Mouse (Mus musculus): ENCODE measurements around the gene Tmem11.

Gene Tmem11

GRCm38 (mm10) chr11:60878675-60879294 is at the start of gene Tmem11:
Gene Tmem11, minus strand, starts transcription at chr11:60879272.
- DNase-seq (ENCODE audit: low spot score in 2 of 2), result peak; percentile 89 to 92

GRCm38 (mm10) chr11:60927264-60927663 is 48.2 kb upstream of the Tmem11 start:
- peak; percentile 87 to 90 for DNase-seq (ENCODE audit: low spot score in 2 of 2)

DNA sequence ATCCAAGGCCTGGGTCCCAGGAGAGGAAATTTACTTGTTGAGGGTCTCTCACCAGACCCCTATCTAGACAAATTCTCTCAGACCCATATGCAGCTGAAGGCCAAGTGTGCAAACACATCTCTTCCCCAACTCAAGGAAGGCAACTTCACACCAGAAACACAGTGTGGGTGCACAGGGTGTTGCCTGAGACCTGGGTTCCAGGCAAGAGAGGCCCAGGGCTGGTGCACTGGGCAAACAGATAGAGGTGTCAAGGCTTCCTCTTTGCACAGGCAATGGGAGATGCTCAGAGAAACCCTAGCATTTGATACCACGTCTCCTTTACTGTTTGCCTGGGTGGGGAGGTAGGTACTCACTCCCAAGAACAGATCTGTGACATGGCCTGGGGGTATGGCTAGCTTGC is 45.9 kb upstream of the Tmem11 start:
- DNase-seq (ENCODE audit: low spot score in 2 of 2), result no peak

DNA sequence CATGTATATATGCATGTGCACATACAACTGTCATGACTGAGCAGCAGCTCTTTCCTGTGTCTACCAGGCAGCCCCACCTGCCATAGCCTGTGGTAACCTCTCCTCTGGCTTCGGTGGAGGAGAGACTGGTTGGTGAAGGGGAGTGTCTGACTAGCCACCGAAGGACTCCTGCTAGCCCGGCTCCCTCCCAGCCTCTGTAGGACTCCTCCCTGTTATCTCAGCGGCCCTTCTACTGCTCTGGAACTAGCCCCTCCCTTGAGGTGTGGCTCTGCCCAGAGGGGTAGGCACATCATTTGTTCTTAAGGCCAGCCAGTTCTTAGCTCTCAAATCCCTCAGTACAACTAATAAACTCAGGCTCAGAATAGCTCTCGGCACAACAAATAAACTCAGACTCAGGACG is 45.4 kb upstream of the Tmem11 start:
- no peak for DNase-seq (ENCODE audit: low spot score in 2 of 2)

- no peak for DNase-seq (ENCODE audit: low spot score in 2 of 2)
Observed at GRCm38 (mm10) chr11:60922964-60923363, 43.9 kb upstream of the Tmem11 start.

DNA sequence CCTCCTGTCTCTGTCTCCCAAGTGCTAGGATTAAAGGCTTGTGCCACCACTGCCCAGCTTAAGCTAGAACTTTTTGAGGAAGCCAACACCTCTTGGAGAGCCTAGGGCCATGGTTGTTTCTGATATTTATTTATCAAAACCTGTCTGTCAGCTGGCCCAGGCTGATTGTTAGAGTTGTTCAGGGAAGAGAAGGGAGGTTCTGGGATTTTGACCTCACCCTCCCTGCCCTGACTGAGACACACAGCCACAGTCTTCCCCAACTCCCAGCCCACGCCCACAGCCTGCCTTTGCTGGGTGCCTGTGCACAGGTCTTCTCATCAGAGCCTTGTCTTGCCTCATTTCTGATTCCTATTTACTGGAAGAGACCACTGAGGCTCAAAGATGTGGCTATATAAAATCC is 43.1 kb upstream of the Tmem11 start:
- no peak for DNase-seq (ENCODE audit: low spot score in 2 of 2)

DNA sequence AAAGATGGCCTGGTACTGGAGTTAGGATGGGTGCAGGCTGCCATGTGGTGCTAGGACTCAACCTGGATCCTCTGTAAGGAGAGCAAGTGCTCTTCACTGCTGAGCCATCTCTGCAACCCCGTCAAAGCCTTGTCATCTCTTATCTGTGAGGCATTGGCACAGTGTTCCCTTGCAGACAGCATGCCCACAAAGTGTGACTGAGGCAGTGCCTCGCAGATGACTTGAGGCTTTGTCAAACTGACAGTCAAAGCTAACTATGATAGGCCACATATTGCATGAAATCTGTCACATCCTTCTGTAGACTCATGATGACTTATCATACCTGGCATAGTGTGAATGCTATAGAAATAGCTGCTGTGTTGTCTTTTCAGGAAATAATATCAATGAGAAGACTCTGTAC is 40.9 kb upstream of the Tmem11 start:
- no peak for DNase-seq (ENCODE audit: low spot score in 2 of 2)

DNA sequence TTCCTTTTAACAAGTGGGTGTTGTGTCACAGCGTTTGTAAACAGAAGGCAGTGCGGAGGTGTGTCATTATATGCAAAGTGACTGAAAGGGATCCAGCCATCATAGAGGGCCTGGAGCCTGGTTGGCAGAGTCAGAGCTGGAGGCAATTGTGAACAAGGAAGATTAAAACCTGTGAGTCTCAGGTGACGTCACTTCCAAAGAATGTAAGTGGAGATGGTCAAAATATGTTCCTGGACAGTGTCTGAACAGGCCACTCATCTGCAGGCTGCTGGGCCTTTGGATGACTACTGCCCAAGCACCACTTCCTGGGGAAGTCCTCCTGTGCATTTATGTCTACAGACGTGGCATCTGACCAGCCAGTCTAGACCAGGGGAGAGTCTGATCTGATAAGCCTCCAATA is 36.1 kb upstream of the Tmem11 start:
- no peak for DNase-seq (ENCODE audit: low spot score in 2 of 2)

DNA sequence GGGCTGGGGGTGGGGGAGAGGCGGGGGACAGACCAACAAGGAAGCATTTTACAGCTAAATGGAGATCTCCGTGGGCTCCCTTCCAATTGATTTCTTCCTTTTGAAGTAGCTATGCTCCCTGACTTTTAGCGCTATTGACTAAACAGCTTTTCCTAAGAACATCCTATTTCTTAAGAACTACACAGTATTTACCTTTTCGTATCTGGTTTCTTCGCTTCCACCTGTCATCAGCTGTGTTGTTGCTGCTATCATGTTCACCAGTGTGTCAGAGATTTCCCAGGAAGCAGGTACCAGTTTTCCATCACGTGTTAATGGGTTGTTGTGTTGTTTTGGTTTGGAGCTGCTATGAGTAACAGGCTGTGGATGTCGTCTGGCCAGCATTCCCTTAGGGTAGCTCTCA is 35.4 kb upstream of the Tmem11 start, which contains the start of gene Natd1:
TSS of gene Natd1 (minus strand) at position 260 of the 400 bp plus-strand sequence.
- DNase-seq (ENCODE audit: low spot score in 2 of 2), result no peak

GRCm38 (mm10) chr11:60913301-60914196 is 34.5 kb upstream of the Tmem11 start:
- peak; percentile 86 to 90 for DNase-seq (ENCODE audit: low spot score in 2 of 2)

DNA sequence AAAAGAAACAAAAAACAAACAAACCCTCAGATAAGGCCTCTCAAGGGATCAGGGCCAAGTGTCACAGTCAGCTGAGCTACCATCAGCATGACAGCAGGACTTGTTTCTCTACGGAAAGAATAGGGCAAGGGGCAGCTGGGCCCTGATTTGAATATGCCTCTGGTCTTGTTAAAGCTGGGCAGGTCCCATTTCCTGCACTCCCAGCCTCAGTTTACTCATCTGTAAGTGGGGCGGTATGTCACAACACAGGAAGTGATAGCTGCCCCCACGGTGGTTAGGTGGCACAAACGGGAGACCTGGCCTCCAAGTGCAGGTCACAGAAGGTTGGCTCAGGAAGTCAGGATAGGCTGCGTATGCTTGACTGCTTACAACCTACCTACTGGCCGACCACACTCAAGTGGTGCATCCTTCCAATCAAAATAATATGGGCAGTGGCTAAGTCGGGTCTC is 33.5 kb upstream of the Tmem11 start:
- peak in 1 of 2 experiments; percentile 16 for DNase-seq (ENCODE audit: low spot score in 2 of 2)

DNA sequence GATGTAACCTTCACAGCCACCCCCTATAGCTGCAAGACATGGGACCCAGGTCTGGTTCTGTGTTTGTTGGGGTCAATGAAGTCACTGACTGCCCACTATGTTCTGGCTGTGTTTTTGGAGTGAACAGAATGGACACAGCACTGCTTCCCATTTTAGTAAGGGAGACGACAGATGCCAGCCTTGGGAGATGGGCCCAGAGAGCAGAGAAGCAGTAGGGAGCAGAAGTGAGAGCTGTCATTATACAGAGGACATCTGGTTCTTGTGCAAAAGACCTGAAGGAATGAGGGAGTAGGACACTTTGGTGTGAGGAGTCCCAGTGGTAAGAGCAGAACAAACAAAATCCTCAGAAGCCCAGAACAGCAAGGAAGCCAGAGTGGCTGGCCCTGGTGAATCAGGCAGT is 30.6 kb upstream of the Tmem11 start:
- DNase-seq (ENCODE audit: low spot score in 2 of 2), result no peak

GRCm38 (mm10) chr11:60908073-60908472 is 29.0 kb upstream of the Tmem11 start:
- no peak for DNase-seq (ENCODE audit: low spot score in 2 of 2)

DNA sequence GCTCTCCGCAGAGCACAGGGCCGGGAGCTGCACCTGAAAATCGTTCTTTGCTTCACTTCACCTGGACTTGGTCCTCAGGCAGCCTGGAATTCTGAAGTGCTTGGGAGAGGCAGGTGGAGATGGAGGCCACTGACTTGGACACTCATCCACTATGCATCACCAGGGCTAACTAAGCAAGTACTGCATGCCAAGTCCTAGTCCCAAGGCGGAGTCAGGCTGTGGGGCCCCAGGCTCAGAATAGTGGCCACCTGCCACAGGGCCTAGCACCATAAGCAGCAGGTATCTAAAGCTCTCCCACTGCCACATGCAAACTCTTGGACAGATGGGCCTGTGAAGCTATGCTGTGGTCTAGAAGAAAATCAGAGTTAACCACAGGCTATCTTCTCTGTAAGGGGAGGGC is 27.4 kb upstream of the Tmem11 start:
- DNase-seq (ENCODE audit: low spot score in 2 of 2), result no peak

DNA sequence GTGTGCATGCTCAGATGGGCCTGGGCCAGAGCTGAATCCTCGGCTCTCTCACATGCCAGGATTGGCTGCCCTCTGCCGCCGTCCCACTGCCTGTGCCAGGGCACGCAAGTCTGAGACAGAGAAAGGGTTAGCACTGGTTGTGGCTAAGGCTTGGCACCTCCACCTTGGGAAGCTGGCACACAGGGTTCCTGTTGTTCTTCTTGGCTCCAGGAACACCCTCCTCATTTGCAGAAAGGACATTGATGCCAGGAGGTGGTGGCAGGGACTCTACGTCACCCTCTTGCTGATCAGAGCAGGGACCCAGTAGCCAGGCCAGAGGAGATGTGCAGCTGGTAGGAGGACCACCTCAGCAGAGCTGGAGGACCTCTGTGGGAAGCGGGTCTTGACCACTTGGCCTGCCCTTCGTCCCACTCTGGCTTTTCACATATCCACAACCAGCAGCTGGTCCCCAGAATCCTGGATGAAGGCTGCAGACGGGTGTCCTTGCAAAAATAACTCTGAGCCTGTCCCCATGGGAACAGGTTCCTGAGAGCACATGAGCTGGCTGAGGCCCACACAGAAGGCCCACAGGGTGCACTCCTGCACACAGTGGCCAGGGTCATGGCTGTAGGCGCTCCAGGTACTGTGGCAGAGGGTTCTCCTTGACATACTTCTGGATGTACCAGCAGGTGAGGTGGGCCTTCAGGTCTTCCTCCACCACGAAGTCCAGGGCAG is 26.5 kb upstream of the Tmem11 start:
- no peak for DNase-seq (ENCODE audit: low spot score in 2 of 2)

- no peak for DNase-seq (ENCODE audit: low spot score in 2 of 2)
Observed at GRCm38 (mm10) chr11:60903661-60904061, 24.6 kb upstream of the Tmem11 start.

- DNase-seq (ENCODE audit: low spot score in 2 of 2), result no peak
Observed at GRCm38 (mm10) chr11:60902486-60902885, 23.4 kb upstream of the Tmem11 start.

GRCm38 (mm10) chr11:60902001-60902400 is 22.9 kb upstream of the Tmem11 start:
- DNase-seq (ENCODE audit: low spot score in 2 of 2), result no peak

GRCm38 (mm10) chr11:60895915-60896314 is 16.8 kb upstream of the Tmem11 start:
- DNase-seq (ENCODE audit: low spot score in 2 of 2), result no peak

DNA sequence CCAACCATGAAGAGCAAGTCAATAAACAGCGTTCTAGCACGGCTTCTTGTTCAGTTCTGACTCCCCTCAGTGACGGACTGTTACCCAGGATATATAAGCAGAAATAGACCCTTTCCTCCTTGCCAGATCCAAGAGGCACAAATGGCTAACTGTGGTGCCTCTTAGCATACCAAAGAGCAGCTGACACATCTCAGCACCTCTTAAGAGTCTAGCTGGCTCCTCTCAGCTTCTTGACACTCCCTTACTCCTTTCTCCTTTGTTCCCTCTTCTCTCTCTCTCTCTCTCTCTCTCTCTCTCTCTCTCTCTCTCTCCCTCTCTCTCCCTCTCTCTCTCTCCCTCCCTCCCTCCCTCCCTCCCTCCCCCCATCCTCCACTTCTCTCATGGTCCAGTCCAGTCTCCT is 11.7 kb upstream of the Tmem11 start:
- DNase-seq (ENCODE audit: low spot score in 2 of 2), result no peak

- no peak for DNase-seq (ENCODE audit: low spot score in 2 of 2)
Observed at GRCm38 (mm10) chr11:60890286-60890685, 11.2 kb upstream of the Tmem11 start.

DNA sequence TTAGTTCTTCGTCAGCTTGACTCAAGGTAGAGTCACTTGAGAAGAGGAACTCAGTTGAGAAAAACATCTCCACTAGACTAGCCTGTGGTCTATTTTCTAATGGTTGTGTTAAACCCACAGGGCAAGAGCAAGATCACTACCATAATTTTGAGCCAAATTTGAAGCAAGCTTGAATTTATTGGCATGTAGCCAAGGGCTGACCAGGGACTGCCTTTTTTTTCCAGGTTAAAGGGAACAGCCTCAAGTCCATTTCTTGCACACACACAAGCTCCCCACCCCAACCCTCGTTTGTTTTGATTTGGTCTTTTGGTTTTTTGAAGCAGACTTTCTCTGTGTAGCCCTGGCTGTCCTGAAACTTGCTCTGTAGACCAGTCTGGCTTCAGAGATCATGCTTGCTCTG is 10.8 kb upstream of the Tmem11 start:
- DNase-seq (ENCODE audit: low spot score in 2 of 2), result no peak
